Mouse (Mus musculus) small intestine, adult 2 months (tissue): ENCODE measurements at regions not wholly inside any gene's neighbourhood (a gene's known extent, or its start where the extent isn't known, plus 50 kb on each side); places are given as distances from the start of the nearest gene placed in this dataset.

Source experiments
- CTCF ChIP-seq: fragments of 200-500 bp; IDR thresholded peaks from 2 replicates; pipeline ENCODE4 v1.5.1; 2012; ENCODE audit warnings: low read depth, mild to moderate bottlenecking, control low read depth, inconsistent platforms, low read length, moderate library complexity, mixed read lengths; ENCODE audit not compliant: insufficient replicate concordance, insufficient read length; ENCODE audit errors: extremely low read depth
- POLR2A ChIP-seq: fragments of 200-500 bp; IDR thresholded peaks from 2 replicates; pipeline ENCODE4 v1.6.1; 2012; ENCODE audit warnings: low read depth, mild to moderate bottlenecking, control low read depth, inconsistent platforms, low read length, moderate library complexity

DNA sequence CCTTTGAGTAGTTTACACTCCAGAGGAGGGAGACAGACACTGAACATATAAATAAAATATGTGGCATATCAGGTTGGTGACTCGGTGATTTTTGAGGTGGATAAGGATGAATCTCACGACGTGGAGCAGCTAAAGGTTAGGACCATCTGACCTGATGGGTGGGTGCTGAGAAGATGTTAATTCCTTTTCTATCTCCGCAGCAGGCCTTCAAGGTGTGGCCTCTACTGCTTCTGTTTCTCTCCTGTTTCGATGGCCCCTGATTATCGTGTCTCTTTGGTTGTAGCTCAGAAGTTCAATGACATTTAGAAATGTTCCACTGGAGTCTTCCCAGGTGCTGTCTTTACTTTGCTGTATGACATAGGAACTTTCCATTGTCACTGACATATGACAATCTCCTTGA is 91.3 kb upstream of the Zeb2 start:
- no peak for TF ChIP-seq POLR2A
- no peak for TF ChIP-seq CTCF
